Mouse (Mus musculus) myocyte (in vitro differentiated cells): Measurements from ENCODE around the gene Ccm2.

ENCODE experiments used
- E2F4 ChIP-seq: IDR thresholded peaks from one replicate; pipeline ENCODE4 v1.6.1; 2011; ENCODE audit warnings: mild to moderate bottlenecking, control low read depth, moderate library complexity; ENCODE audit not compliant: insufficient read depth
- MAX ChIP-seq: IDR thresholded peaks from one replicate; pipeline ENCODE4 v1.6.1; 2011; ENCODE audit warnings: low read depth, mild to moderate bottlenecking, control low read depth
- POLR2A ChIP-seq: IDR thresholded peaks from one replicate; pipeline ENCODE4 v1.6.1; 2011; ENCODE audit warnings: low read depth, mild to moderate bottlenecking, control low read depth, moderate library complexity; ENCODE audit not compliant: insufficient read length
- POLR2AphosphoS2 ChIP-seq: IDR thresholded peaks from one replicate; pipeline ENCODE4 v1.6.1; 2011; ENCODE audit warnings: low read depth, control low read depth; ENCODE audit not compliant: insufficient read length
- REST ChIP-seq: IDR thresholded peaks from one replicate; pipeline ENCODE4 v1.6.1; 2011; ENCODE audit warnings: mild to moderate bottlenecking, control low read depth, moderate library complexity; ENCODE audit not compliant: insufficient read depth, insufficient read length
- TCF12 ChIP-seq: IDR thresholded peaks from one replicate; pipeline ENCODE4 v1.6.1; 2011; ENCODE audit warnings: mild to moderate bottlenecking, control low read depth; ENCODE audit not compliant: poor library complexity, insufficient read depth, severe bottlenecking

DNA sequence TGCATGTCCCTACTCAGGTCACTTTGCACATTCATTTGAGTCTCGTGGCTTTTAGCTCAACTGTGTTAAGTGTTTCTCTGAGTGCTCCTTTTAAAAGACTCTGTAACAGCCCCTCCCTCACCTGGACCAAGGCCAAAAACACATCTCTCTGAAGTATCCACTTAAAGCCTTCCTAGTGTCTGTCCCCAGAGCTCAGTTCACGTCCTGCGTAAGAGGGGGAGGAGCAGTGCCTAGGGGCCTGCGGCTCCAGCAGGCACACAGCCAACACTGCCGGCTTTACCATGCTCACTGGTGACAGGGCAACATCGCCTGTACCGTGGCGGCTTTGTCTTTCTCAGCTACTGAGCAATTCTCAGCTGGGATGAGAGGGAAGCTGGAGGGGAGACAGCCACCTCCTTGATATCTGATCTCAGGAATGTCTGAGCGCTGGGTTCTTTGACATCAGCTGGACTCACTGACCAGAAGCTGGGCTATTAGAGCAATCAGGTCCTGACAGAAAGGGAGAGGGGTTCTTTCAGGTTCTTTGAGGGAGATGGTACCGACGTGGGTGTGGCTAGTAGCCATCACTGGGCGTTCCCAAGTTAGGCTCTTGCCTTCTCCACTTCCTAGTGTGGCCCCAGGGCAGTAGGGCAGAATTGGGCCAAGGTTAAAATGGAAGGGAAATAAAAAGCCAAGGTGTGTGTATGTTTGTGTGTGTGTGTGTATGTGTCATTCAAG lies 57.4 kb downstream of the Ccm2 start:
- TF ChIP-seq MAX: no peak
- TF ChIP-seq TCF12: no peak
- no peak for TF ChIP-seq POLR2A
- no peak for TF ChIP-seq REST
- no peak for TF ChIP-seq E2F4
- no peak for TF ChIP-seq POLR2AphosphoS2
